Mouse (Mus musculus) limb, embryonic 14.5 days (tissue): ENCODE measurements around the gene Dhx36. TPM values are rescaled to one million over a fixed set of nuclear protein-coding genes. Genes with fewer than 3 reads are reported as not detected.

ENCODE experiments used
- ATAC-seq: fragments of 200-750 bp; cut with Nextera tagmentation; 2 replicates; pipeline ENCODE4 v1.8.0; 2017; ENCODE audit warnings: low read depth, moderate number of reproducible peaks, moderate TSS enrichment; ENCODE audit not compliant: low FRiP score
- DNase-seq: peaks from one replicate; pipeline ENCODE4 v3.0.0-alpha.2; 2015; ENCODE audit warnings: low spot score
- H3K27ac ChIP-seq: fragments of 300-500 bp; sonication (generic); replicated peaks from 2 replicates; pipeline ENCODE4 v1.5.1; 2014; ENCODE audit warnings: low read depth, mild to moderate bottlenecking, low read length, moderate library complexity, mixed read lengths
- H3K27me3 ChIP-seq: fragments of 300-500 bp; sonication (generic); 2 replicates; pipeline ENCODE4 v1.6.1; 2014; ENCODE audit warnings: low read length, mixed read lengths; ENCODE audit not compliant: control insufficient read depth, insufficient read depth
- H3K36me3 ChIP-seq: fragments of 300-500 bp; sonication (generic); 2 replicates; pipeline ENCODE4 v1.6.1; 2014; ENCODE audit warnings: mild to moderate bottlenecking, low read length, moderate library complexity, mixed read lengths; ENCODE audit not compliant: control insufficient read depth, insufficient read depth
- H3K4me1 ChIP-seq: fragments of 300-500 bp; sonication (generic); 2 replicates; pipeline ENCODE4 v1.6.1; 2014; ENCODE audit warnings: antibody characterized with exemption, low read length, mixed read lengths; ENCODE audit not compliant: control insufficient read depth, insufficient read depth
- H3K4me2 ChIP-seq: fragments of 300-500 bp; sonication (generic); replicated peaks from 2 replicates; pipeline ENCODE4 v1.6.1; 2014; ENCODE audit warnings: low read depth, mild to moderate bottlenecking, low read length, moderate library complexity; ENCODE audit not compliant: severe bottlenecking
- H3K4me3 ChIP-seq: fragments of 300-500 bp; sonication (generic); replicated peaks from 2 replicates; pipeline ENCODE4 v1.5.1; 2014; ENCODE audit warnings: low read length
- H3K9ac ChIP-seq: fragments of 300-500 bp; sonication (generic); 2 replicates; pipeline ENCODE4 v1.6.1; 2014; ENCODE audit warnings: mild to moderate bottlenecking, low read depth, low read length, moderate library complexity; ENCODE audit not compliant: severe bottlenecking
- H3K9me3 ChIP-seq: fragments of 300-500 bp; sonication (generic); 2 replicates; pipeline ENCODE4 v1.6.1; 2016; ENCODE audit warnings: low read length; ENCODE audit not compliant: control insufficient read depth
- POLR2A ChIP-seq: fragments of 200-500 bp; IDR thresholded peaks from 2 replicates; pipeline ENCODE4 v1.8.0; 2012; ENCODE audit warnings: inconsistent platforms, mild to moderate bottlenecking, moderate library complexity, borderline replicate concordance; ENCODE audit not compliant: insufficient read depth, insufficient read length; ENCODE audit errors: extremely low read depth
- WGBS: fragments of 180-500 bp; shearing (Covaris S2); extraction: QIAGEN DNeasy Blood & Tissue Kit; methylation state at CpG from one replicate; pipeline ENCODE4 v1.1.7; 2014; 5-methylcytosine and 5-hydroxymethylcytosine counted together
- polyA plus RNA-seq, 2 experiments: library from polyadenylated mRNA; depleted of rRNA in 1 of 2; stranded (reverse) in 1 of 2; unstranded in 1 of 2; fragments of >200 nt; fragmentation: Nextera tagmentation in 1 of 2; extraction: Ambion mirVana in 1 of 2; gene quantifications; 2 replicates each; pipeline versions ENCODE4 v1.2.1 to v1.2.3; 2012 to 2014

Dhx36 gene
- polyA plus RNA-seq, 2 experiments: 35.7 to 36.5 TPM

GRCm38 (mm10) chr3:62446271-62446670 is 60.5 kb downstream of the Dhx36 start:
- WGBS: 79% methylated on average over 7 of the region's 7 CpGs
- no peak for TF ChIP-seq POLR2A
- no peak overlapping the region for H3K4me2 ChIP-seq
- no peaks in the 10 kb centered on the region for H3K4me1 ChIP-seq
- no peaks in the 10 kb centered on the region for H3K9me3 ChIP-seq
- DNase-seq (no peak), ATAC-seq (no peak)
- H3K4me3 ChIP-seq: no peak overlapping the region
- H3K9ac ChIP-seq: no peak overlapping the region
- H3K36me3 ChIP-seq: 0 out of 2 replicates have a peak, but pooled peaks cover 7% of the 10 kb centered on the region
- no peaks in the 10 kb centered on the region for H3K27me3 ChIP-seq
- H3K27ac ChIP-seq: no peak overlapping the region

GRCm38 (mm10) chr3:62443582-62444194 is 63.1 kb downstream of the Dhx36 start:
- H3K27ac ChIP-seq: no peak overlapping the region
- ATAC-seq (no peak), DNase-seq (no peak)

GRCm38 (mm10) chr3:62440431-62440969 is 66.3 kb downstream of the Dhx36 start:
- Histone ChIP-seq H3K4me1 (no peaks in the 10 kb centered on the region), H3K9ac (no peak overlapping the region), H3K27me3 (no peaks in the 10 kb centered on the region), H3K27ac (no peak overlapping the region), H3K4me2 (no peak overlapping the region), H3K4me3 (no peak overlapping the region), H3K36me3 (no peaks in the 10 kb centered on the region), H3K9me3 (no peaks in the 10 kb centered on the region)
- DNase-seq (no peak), ATAC-seq (no peak)
- 64% methylated on average over 5 of the region's 5 CpGs for WGBS
- no peak for TF ChIP-seq POLR2A

More at GRCm38 (mm10) chr3:62443582-62444194, 63.1 kb downstream of the Dhx36 start:
- H3K9ac ChIP-seq: no peak overlapping the region
- no peak for TF ChIP-seq POLR2A
- H3K4me3 ChIP-seq: no peak overlapping the region
- H3K27me3 ChIP-seq: no peaks in the 10 kb centered on the region
- H3K36me3 ChIP-seq: 0 out of 2 replicates have a peak, but pooled peaks cover 5% of the 10 kb centered on the region
- H3K4me2 ChIP-seq: no peak overlapping the region
- H3K9me3 ChIP-seq: no peaks in the 10 kb centered on the region
- no peaks in the 10 kb centered on the region for H3K4me1 ChIP-seq
- 78% methylated on average over 12 of the region's 12 CpGs for WGBS

GRCm38 (mm10) chr3:62435923-62436322 is 70.9 kb downstream of the Dhx36 start:
- H3K27me3 ChIP-seq: no peaks in the 10 kb centered on the region
- no peak overlapping the region for H3K4me3 ChIP-seq
- H3K4me2 ChIP-seq: no peak overlapping the region
- H3K9me3 ChIP-seq: no peaks in the 10 kb centered on the region
- no peak overlapping the region for H3K9ac ChIP-seq
- ATAC-seq (no peak), DNase-seq (no peak)
- no peaks in the 10 kb centered on the region for H3K4me1 ChIP-seq
- no peak for TF ChIP-seq POLR2A
- no peaks in the 10 kb centered on the region; the same call in 1 of the 2 replicates for H3K36me3 ChIP-seq
- H3K27ac ChIP-seq: no peak overlapping the region

- Histone ChIP-seq H3K36me3 (no peaks in the 10 kb centered on the region; the same call in 1 of the 2 replicates), H3K9me3 (no peaks in the 10 kb centered on the region), H3K4me1 (no peaks in the 10 kb centered on the region), H3K9ac (no peak overlapping the region), H3K4me2 (no peak overlapping the region), H3K27ac (no peak overlapping the region), H3K27me3 (no peaks in the 10 kb centered on the region), H3K4me3 (no peak overlapping the region)
- DNase-seq (no peak), ATAC-seq (no peak)
- WGBS: 66% methylated on average over 4 of the region's 4 CpGs
- no peak for TF ChIP-seq POLR2A
Observed at GRCm38 (mm10) chr3:62433675-62434074, 73.1 kb downstream of the Dhx36 start.
